Mouse (Mus musculus): ENCODE results near the gene Olfr506. TPM values are rescaled to one million over a fixed set of nuclear protein-coding genes. Genes with fewer than 3 reads are reported as not detected.
"Not testable (repeated sequence)": the region's sequence is repeated elsewhere in the genome, so short reads cannot be mapped to it uniquely, and the experiment has no call there.

Gene Olfr506
- polyA plus RNA-seq (2012; rRNA removed), result 0.01 TPM in 1 of 2 replicates, not detected in the other

- TF ChIP-seq CTCF (IDR thresholded peaks at IDR 0.05; ENCODE audit: borderline replicate concordance, extremely low read depth, insufficient read depth, insufficient read length), result no peak
- no peak for TF ChIP-seq POLR2A (IDR thresholded peaks at IDR 0.05; ENCODE audit: borderline replicate concordance, extremely low read depth, insufficient read depth, insufficient read length, poor library complexity, severe bottlenecking)
- DNase-seq (ENCODE audit: low read depth), result no peak
These were observed at the start of gene Olfr506 for GRCm38 (mm10) chr7:108610487-108610886. TSS of gene Olfr506 (plus strand) at chr7:108610787.

GRCm38 (mm10) chr7:108565693-108566092 lies 44.9 kb upstream of the Olfr506 start, which contains the start of gene Olfr504:
TSS of gene Olfr504 (minus strand) at chr7:108565793.
- TF ChIP-seq POLR2A (IDR thresholded peaks at IDR 0.05; ENCODE audit: borderline replicate concordance, extremely low read depth, insufficient read depth, insufficient read length, poor library complexity, severe bottlenecking) (no peak), CTCF (IDR thresholded peaks at IDR 0.05; ENCODE audit: borderline replicate concordance, extremely low read depth, insufficient read depth, insufficient read length) (no peak)
- no peak for DNase-seq (ENCODE audit: low read depth)

- TF ChIP-seq CTCF (IDR thresholded peaks at IDR 0.05; ENCODE audit: borderline replicate concordance, extremely low read depth, insufficient read depth, insufficient read length) (no peak), POLR2A (IDR thresholded peaks at IDR 0.05; ENCODE audit: borderline replicate concordance, extremely low read depth, insufficient read depth, insufficient read length, poor library complexity, severe bottlenecking) (no peak)
- no peak for DNase-seq (ENCODE audit: low read depth)
These were observed 20.8 kb upstream of the Olfr506 start for GRCm38 (mm10) chr7:108589797-108590196.

GRCm38 (mm10) chr7:108601916-108602315 lies 8.7 kb upstream of the Olfr506 start:
- DNase-seq (ENCODE audit: low read depth), result not testable (repeated sequence)

GRCm38 (mm10) chr7:108614110-108614509 lies 3.5 kb downstream of the Olfr506 start:
- TF ChIP-seq CTCF (IDR thresholded peaks at IDR 0.05; ENCODE audit: borderline replicate concordance, extremely low read depth, insufficient read depth, insufficient read length), result no peak
- no peak for TF ChIP-seq POLR2A (IDR thresholded peaks at IDR 0.05; ENCODE audit: borderline replicate concordance, extremely low read depth, insufficient read depth, insufficient read length, poor library complexity, severe bottlenecking)
- DNase-seq (ENCODE audit: low read depth), result no peak

GRCm38 (mm10) chr7:108616781-108617180 lies 6.2 kb downstream of the Olfr506 start:
- not testable (repeated sequence) for DNase-seq (ENCODE audit: low read depth)

- no peak for TF ChIP-seq CTCF (IDR thresholded peaks at IDR 0.05; ENCODE audit: borderline replicate concordance, extremely low read depth, insufficient read depth, insufficient read length)
- DNase-seq (ENCODE audit: low read depth), result no peak
These were observed 10.9 kb downstream of the Olfr506 start, which contains the start of gene Olfr507 for GRCm38 (mm10) chr7:108621514-108621913. TSS of gene Olfr507 (plus strand) at chr7:108621814.

- no peak for TF ChIP-seq POLR2A (IDR thresholded peaks at IDR 0.05; ENCODE audit: borderline replicate concordance, extremely low read depth, insufficient read depth, insufficient read length, poor library complexity, severe bottlenecking)
- no peak for TF ChIP-seq CTCF (IDR thresholded peaks at IDR 0.05; ENCODE audit: borderline replicate concordance, extremely low read depth, insufficient read depth, insufficient read length)
- no peak for DNase-seq (ENCODE audit: low read depth)
These were observed 19.1 kb downstream of the Olfr506 start, which contains the start of gene Olfr508 for GRCm38 (mm10) chr7:108629694-108630093. TSS of gene Olfr508 (plus strand) at chr7:108629994.

GRCm38 (mm10) chr7:108651806-108652205 lies 41.2 kb downstream of the Olfr506 start, which contains the start of gene Olfr509:
TSS of gene Olfr509 (minus strand) at chr7:108651906.
- no peak for TF ChIP-seq POLR2A (IDR thresholded peaks at IDR 0.05; ENCODE audit: borderline replicate concordance, extremely low read depth, insufficient read depth, insufficient read length, poor library complexity, severe bottlenecking)
- no peak for TF ChIP-seq CTCF (IDR thresholded peaks at IDR 0.05; ENCODE audit: borderline replicate concordance, extremely low read depth, insufficient read depth, insufficient read length)
- no peak for DNase-seq (ENCODE audit: low read depth)

- TF ChIP-seq POLR2A (IDR thresholded peaks at IDR 0.05; ENCODE audit: borderline replicate concordance, extremely low read depth, insufficient read depth, insufficient read length, poor library complexity, severe bottlenecking) (no peak), CTCF (IDR thresholded peaks at IDR 0.05; ENCODE audit: borderline replicate concordance, extremely low read depth, insufficient read depth, insufficient read length) (no peak)
- no peak for DNase-seq (ENCODE audit: low read depth)
These were observed 51.8 kb downstream of the Olfr506 start for GRCm38 (mm10) chr7:108662419-108662818.

Other genes with a start within 250 kb of the Olfr506 start
- gene Olfr494, start 245.5 kb upstream of the Olfr506 start, polyA plus RNA-seq (2012; rRNA removed), result not detected in 2 replicates
- not detected in 2 replicates for gene Olfr495, start 217.6 kb upstream of the Olfr506 start, polyA plus RNA-seq (2012; rRNA removed)
- not detected in 2 replicates for gene Olfr497, start 190.4 kb upstream of the Olfr506 start, polyA plus RNA-seq (2012; rRNA removed)
- gene Olfr498, start 145.5 kb upstream of the Olfr506 start, polyA plus RNA-seq (2012; rRNA removed), result not detected in 2 replicates
- not detected in 2 replicates for gene Olfr502, start 85.7 kb upstream of the Olfr506 start, polyA plus RNA-seq (2012; rRNA removed)
- not detected in 2 replicates for gene Olfr503, start 66.3 kb upstream of the Olfr506 start, polyA plus RNA-seq (2012; rRNA removed)
- not detected in 2 replicates for gene Olfr504, start 45.0 kb upstream of the Olfr506 start, polyA plus RNA-seq (2012; rRNA removed)
- gene Olfr507, start 11.0 kb downstream of the Olfr506 start, polyA plus RNA-seq (2012; rRNA removed), result not detected in 2 replicates
- not detected in 2 replicates for gene Olfr508, start 19.2 kb downstream of the Olfr506 start, polyA plus RNA-seq (2012; rRNA removed)
- not detected in 2 replicates for gene Olfr509, start 41.1 kb downstream of the Olfr506 start, polyA plus RNA-seq (2012; rRNA removed)
- gene Olfr510, start 55.6 kb downstream of the Olfr506 start, polyA plus RNA-seq (2012; rRNA removed), result not detected in 2 replicates
- not detected in 2 replicates for gene Olfr512, start 102.5 kb downstream of the Olfr506 start, polyA plus RNA-seq (2012; rRNA removed)
- not detected in 2 replicates for gene Olfr513, start 140.2 kb downstream of the Olfr506 start, polyA plus RNA-seq (2012; rRNA removed)
- not detected in 2 replicates for gene Olfr514, start 215.2 kb downstream of the Olfr506 start, polyA plus RNA-seq (2012; rRNA removed)
- not detected in 2 replicates for gene Olfr516, start 239.7 kb downstream of the Olfr506 start, polyA plus RNA-seq (2012; rRNA removed)

All from brain, embryonic 14.5 days (tissue).